ENCODE assay signal across 8 mouse cellular contexts in the genomic region with DNA sequence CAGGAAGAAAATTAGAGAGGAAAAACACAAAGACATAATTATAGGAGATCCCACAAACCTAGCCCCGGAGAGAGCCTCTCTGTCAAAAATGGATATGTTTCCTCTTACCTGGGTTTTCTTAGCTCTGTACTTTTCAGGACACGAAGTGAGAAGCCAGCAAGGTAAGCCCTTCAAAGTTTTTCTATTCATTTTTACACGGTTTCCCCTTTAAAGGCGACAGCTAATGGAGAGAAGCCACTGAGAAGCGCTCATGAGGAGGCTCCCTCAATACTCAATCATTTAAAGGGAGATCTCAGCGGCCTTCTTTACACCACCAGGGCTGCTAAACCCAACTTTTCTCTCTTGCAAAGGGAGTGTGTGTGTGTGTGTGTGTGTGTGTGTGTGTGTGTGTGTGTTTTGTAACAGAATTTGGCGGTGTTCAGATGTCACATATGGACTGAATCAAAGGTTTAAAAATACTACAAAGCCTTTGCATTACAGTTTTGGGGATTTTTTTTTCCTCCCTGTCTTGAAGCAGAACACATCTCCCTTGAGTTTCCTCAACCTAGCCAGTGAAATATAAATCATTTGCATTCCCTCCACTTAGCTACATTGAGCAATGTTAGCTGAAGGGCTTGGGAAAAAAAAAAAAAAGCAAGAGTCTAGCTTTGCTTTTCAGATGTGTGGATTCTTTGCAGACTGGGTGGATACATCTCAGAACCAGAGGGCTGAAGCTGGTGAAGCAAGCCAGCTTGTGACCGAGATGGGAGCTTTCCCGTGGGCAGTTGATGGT. TPM values are rescaled to one million over a fixed set of nuclear protein-coding genes. Genes with fewer than 3 reads are reported as not detected.
A peak's percentile ranks its signal among the peaks of the same experiment; 100 is the strongest.
DNase-seq lines count a peak whose midpoint lies in the region; ATAC-seq and TF ChIP-seq lines count a peak whose summit lies in the region.

No protein-coding gene starts in this region.

- H3K9ac ChIP-seq in embryonic facial prominence, embryonic 13.5 days: peak overlapping the region; percentile 87
- H3K9ac ChIP-seq in intestine, embryonic 14.5 days (ENCODE audit: low read length): peak overlapping the region; percentile 73
- H3K9ac ChIP-seq in neural tube, embryonic 12.5 days: peak overlapping the region; percentile 85

- no peak for DNase-seq in left cerebral cortex, adult 2 months (ENCODE audit: extremely low spot score in 1 of 2, low spot score in 2 of 2)
- DNase-seq in left cerebral cortex, adult 18-20 months (ENCODE audit: low spot score in 2 of 2): no peak
- DNase-seq in intestine, embryonic 14.5 days (ENCODE audit: low spot score): peak; percentile 68
- no peak for DNase-seq in cerebellum, postnatal 25 days
- no peak for DNase-seq in thymus, postnatal 10 days (ENCODE audit: low spot score in 2 of 2)
- no peak for DNase-seq in right cerebral cortex, postnatal 10 days (ENCODE audit: low spot score in 2 of 2)

- peak overlapping the region; percentile 81 for H3K4me3 ChIP-seq in left cerebral cortex, adult 2 months
- H3K4me3 ChIP-seq in embryonic facial prominence, embryonic 13.5 days: peak overlapping the region; percentile 74
- H3K4me3 ChIP-seq in intestine, embryonic 14.5 days (ENCODE audit: low read depth, low read length): peak overlapping the region; percentile 73
- peak overlapping the region; percentile 48 for H3K4me3 ChIP-seq in neural tube, embryonic 12.5 days

- WGBS in embryonic facial prominence, embryonic 13.5 days: 1% methylated on average over 9 of the region's 9 CpGs
- WGBS in intestine, embryonic 14.5 days: 3% methylated on average over 9 of the region's 9 CpGs
- 2% methylated on average over 9 of the region's 9 CpGs for WGBS in neural tube, embryonic 12.5 days

- H3K9me3 ChIP-seq in embryonic facial prominence, embryonic 13.5 days: no peaks in the 10 kb centered on the region
- H3K9me3 ChIP-seq in intestine, embryonic 14.5 days (ENCODE audit: control insufficient read depth, low read length): no peaks in the 10 kb centered on the region
- no peaks in the 10 kb centered on the region for H3K9me3 ChIP-seq in neural tube, embryonic 12.5 days

- H3K36me3 ChIP-seq in embryonic facial prominence, embryonic 13.5 days: no peaks in the 10 kb centered on the region
- H3K36me3 ChIP-seq in intestine, embryonic 14.5 days (ENCODE audit: control insufficient read depth, insufficient read depth, low read length): no peaks in the 10 kb centered on the region
- no peaks in the 10 kb centered on the region for H3K36me3 ChIP-seq in neural tube, embryonic 12.5 days

- no peak for ATAC-seq in embryonic facial prominence, embryonic 13.5 days (ENCODE audit: insufficient number of reproducible peaks, insufficient read depth, low FRiP score, low TSS enrichment, low read depth)
- no peak for ATAC-seq in intestine, embryonic 14.5 days (replicated peaks; ENCODE audit: low FRiP score, low TSS enrichment, low read depth)
- no peak for ATAC-seq in neural tube, embryonic 12.5 days (ENCODE audit: low FRiP score, low read depth)

- peak overlapping the region; percentile 92 for H3K4me2 ChIP-seq in embryonic facial prominence, embryonic 13.5 days
- peak overlapping the region; percentile 68 for H3K4me2 ChIP-seq in intestine, embryonic 14.5 days (ENCODE audit: low read length)
- H3K4me2 ChIP-seq in neural tube, embryonic 12.5 days (replicated peaks): peak overlapping the region; percentile 73

- peak overlapping the region; percentile 82 for H3K27ac ChIP-seq in left cerebral cortex, adult 2 months
- H3K27ac ChIP-seq in embryonic facial prominence, embryonic 13.5 days: peak overlapping the region; percentile 88
- H3K27ac ChIP-seq in intestine, embryonic 14.5 days (ENCODE audit: low read depth): peak overlapping the region; percentile 89
- peak overlapping the region; percentile 74 for H3K27ac ChIP-seq in neural tube, embryonic 12.5 days

- peaks cover 22% of the 10 kb centered on the region for H3K27me3 ChIP-seq in embryonic facial prominence, embryonic 13.5 days
- no peaks in the 10 kb centered on the region for H3K27me3 ChIP-seq in intestine, embryonic 14.5 days (replicated peaks; ENCODE audit: control insufficient read depth, insufficient read depth, low read length)
- peaks cover 16% of the 10 kb centered on the region for H3K27me3 ChIP-seq in neural tube, embryonic 12.5 days (replicated peaks)

- intact Hi-C loops in left cerebral cortex, adult 2 months (cut with DNase I): loop anchor here (5.0 to 10.0 kb wide), 5 partner anchors 932 to 1650 kb away; no protein-coding TSS in a partner anchor

- no peak for TF ChIP-seq CTCF in left cerebral cortex, adult 2 months (IDR thresholded peaks at IDR 0.05)

- peaks cover 52% of the 10 kb centered on the region for H3K4me1 ChIP-seq in embryonic facial prominence, embryonic 13.5 days
- H3K4me1 ChIP-seq in intestine, embryonic 14.5 days (replicated peaks; ENCODE audit: control insufficient read depth, insufficient read depth, low read length): peaks cover 16% of the 10 kb centered on the region
- H3K4me1 ChIP-seq in neural tube, embryonic 12.5 days: peaks cover 41% of the 10 kb centered on the region

RNA-seq across cellular contexts. Expression of a gene that starts 1.2 kb away (rescaled TPM):
- total RNA-seq in left cerebral cortex, adult 2 months (2021): 10 to 100 TPM; 32.8 to 34.7 TPM
- total RNA-seq in left cerebral cortex, adult 18-20 months (2021): 10 to 100 TPM; 29.4 to 31.2 TPM
- polyA plus RNA-seq in embryonic facial prominence, embryonic 13.5 days (2015; fragmentation: Nextera tagmentation; extraction: Ambion mirVana): 48.3 and 51.3 TPM in 2 replicates
- 43.8 and 44.0 TPM in 2 replicates for polyA plus RNA-seq in intestine, embryonic 14.5 days (2014; fragmentation: Nextera tagmentation; extraction: Ambion mirVana)
- polyA plus RNA-seq in neural tube, embryonic 12.5 days (2016; fragmentation: Nextera tagmentation; extraction: Ambion mirVana): 44.0 and 44.6 TPM in 2 replicates
